Mouse (Mus musculus): ENCODE results near the gene Vti1a. TPM values are rescaled to one million over a fixed set of nuclear protein-coding genes. Genes with fewer than 3 reads are reported as not detected.

Vti1a gene
- 42.1 and 43.6 TPM in 2 replicates for polyA plus RNA-seq (2015; fragmentation: Nextera tagmentation; extraction: Ambion mirVana)

GRCm38 (mm10) chr19:55316109-55316714, at the start of gene Vti1a:
TSS of gene Vti1a (plus strand) at chr19:55316295.
- ATAC-seq: peak; percentile 94
- H3K4me2 ChIP-seq (ENCODE audit: low read length): peak within 1 kb of the TSS; percentile 86
- WGBS: under 1% methylated on average over 46 of the region's 48 CpGs

GRCm38 (mm10) chr19:55266786-55267185, 49.3 kb upstream of the Vti1a start:
- Histone ChIP-seq H3K27ac (ENCODE audit: low read length) (no peak overlapping the region), H3K27me3 (ENCODE audit: control insufficient read depth, insufficient read depth, low read depth, low read length) (no peaks in the 10 kb centered on the region), H3K36me3 (ENCODE audit: control insufficient read depth, insufficient read depth, low read length) (no peaks in the 10 kb centered on the region), H3K4me2 (ENCODE audit: low read length) (no peak overlapping the region), H3K9me3 (replicated peaks; ENCODE audit: control insufficient read depth, low read length, poor library complexity, severe bottlenecking) (no peaks in the 10 kb centered on the region), H3K4me3 (ENCODE audit: low read depth, low read length) (no peak overlapping the region), H3K9ac (ENCODE audit: low read depth, low read length) (no peak overlapping the region), H3K4me1 (ENCODE audit: control insufficient read depth, insufficient read depth, low read length) (no peaks in the 10 kb centered on the region)
- ATAC-seq: no peak
- 85% methylated on average over 3 of the region's 3 CpGs for WGBS

More at GRCm38 (mm10) chr19:55316109-55316714, at the start of gene Vti1a:
- peak within 1 kb of the TSS; percentile 80 for H3K27ac ChIP-seq (ENCODE audit: low read length)
- H3K9me3 ChIP-seq (replicated peaks; ENCODE audit: control insufficient read depth, low read length, poor library complexity, severe bottlenecking): no peaks in the 10 kb centered on the region
- peaks cover 3% of the 10 kb centered on the region; the same call in 1 of the 2 replicates for H3K36me3 ChIP-seq (ENCODE audit: control insufficient read depth, insufficient read depth, low read length)
- H3K9ac ChIP-seq (ENCODE audit: low read depth, low read length): peak within 1 kb of the TSS; percentile 86
- no peaks in the 10 kb centered on the region for H3K27me3 ChIP-seq (ENCODE audit: control insufficient read depth, insufficient read depth, low read depth, low read length)
- H3K4me3 ChIP-seq (ENCODE audit: low read depth, low read length): peak within 1 kb of the TSS; percentile 77
- H3K4me1 ChIP-seq (ENCODE audit: control insufficient read depth, insufficient read depth, low read length): peaks cover 34% of the 10 kb centered on the region

GRCm38 (mm10) chr19:55268150-55268549, 47.9 kb upstream of the Vti1a start:
- Histone ChIP-seq H3K9me3 (replicated peaks; ENCODE audit: control insufficient read depth, low read length, poor library complexity, severe bottlenecking) (no peaks in the 10 kb centered on the region), H3K27ac (ENCODE audit: low read length) (no peak overlapping the region), H3K9ac (ENCODE audit: low read depth, low read length) (no peak overlapping the region), H3K27me3 (ENCODE audit: control insufficient read depth, insufficient read depth, low read depth, low read length) (no peaks in the 10 kb centered on the region), H3K4me1 (ENCODE audit: control insufficient read depth, insufficient read depth, low read length) (no peaks in the 10 kb centered on the region), H3K4me3 (ENCODE audit: low read depth, low read length) (no peak overlapping the region), H3K4me2 (ENCODE audit: low read length) (no peak overlapping the region), H3K36me3 (ENCODE audit: control insufficient read depth, insufficient read depth, low read length) (no peaks in the 10 kb centered on the region)
- WGBS: 82% methylated on average over 3 of the region's 3 CpGs
- ATAC-seq: no peak

GRCm38 (mm10) chr19:55269051-55269450, 47.0 kb upstream of the Vti1a start:
- Histone ChIP-seq H3K27me3 (ENCODE audit: control insufficient read depth, insufficient read depth, low read depth, low read length) (no peaks in the 10 kb centered on the region), H3K4me2 (ENCODE audit: low read length) (no peak overlapping the region), H3K4me1 (ENCODE audit: control insufficient read depth, insufficient read depth, low read length) (no peaks in the 10 kb centered on the region), H3K9me3 (replicated peaks; ENCODE audit: control insufficient read depth, low read length, poor library complexity, severe bottlenecking) (no peaks in the 10 kb centered on the region), H3K9ac (ENCODE audit: low read depth, low read length) (no peak overlapping the region), H3K36me3 (ENCODE audit: control insufficient read depth, insufficient read depth, low read length) (no peaks in the 10 kb centered on the region), H3K27ac (ENCODE audit: low read length) (no peak overlapping the region), H3K4me3 (ENCODE audit: low read depth, low read length) (no peak overlapping the region)
- 89% methylated on average over 5 of the region's 5 CpGs for WGBS
- no peak for ATAC-seq

- Histone ChIP-seq H3K4me3 (ENCODE audit: low read depth, low read length) (no peak overlapping the region), H3K27ac (ENCODE audit: low read length) (no peak overlapping the region), H3K9me3 (replicated peaks; ENCODE audit: control insufficient read depth, low read length, poor library complexity, severe bottlenecking) (no peaks in the 10 kb centered on the region), H3K27me3 (ENCODE audit: control insufficient read depth, insufficient read depth, low read depth, low read length) (no peaks in the 10 kb centered on the region), H3K36me3 (ENCODE audit: control insufficient read depth, insufficient read depth, low read length) (no peaks in the 10 kb centered on the region), H3K4me1 (ENCODE audit: control insufficient read depth, insufficient read depth, low read length) (no peaks in the 10 kb centered on the region), H3K4me2 (ENCODE audit: low read length) (no peak overlapping the region), H3K9ac (ENCODE audit: low read depth, low read length) (no peak overlapping the region)
- WGBS: 21% methylated on average over 3 of the region's 3 CpGs
- no peak for ATAC-seq
These were observed 44.6 kb upstream of the Vti1a start for GRCm38 (mm10) chr19:55271448-55271847.

- Histone ChIP-seq H3K4me2 (ENCODE audit: low read length) (no peak overlapping the region), H3K27me3 (ENCODE audit: control insufficient read depth, insufficient read depth, low read depth, low read length) (no peaks in the 10 kb centered on the region), H3K9me3 (replicated peaks; ENCODE audit: control insufficient read depth, low read length, poor library complexity, severe bottlenecking) (no peaks in the 10 kb centered on the region), H3K9ac (ENCODE audit: low read depth, low read length) (no peak overlapping the region), H3K4me3 (ENCODE audit: low read depth, low read length) (no peak overlapping the region), H3K27ac (ENCODE audit: low read length) (no peak overlapping the region), H3K36me3 (ENCODE audit: control insufficient read depth, insufficient read depth, low read length) (no peaks in the 10 kb centered on the region), H3K4me1 (ENCODE audit: control insufficient read depth, insufficient read depth, low read length) (no peaks in the 10 kb centered on the region)
- WGBS: 79% methylated on average over 6 of the region's 6 CpGs
- no peak for ATAC-seq
These were observed 42.8 kb upstream of the Vti1a start for GRCm38 (mm10) chr19:55273340-55273739.

GRCm38 (mm10) chr19:55276100-55276499, 40.0 kb upstream of the Vti1a start:
- Histone ChIP-seq H3K4me1 (ENCODE audit: control insufficient read depth, insufficient read depth, low read length) (no peaks in the 10 kb centered on the region), H3K4me3 (ENCODE audit: low read depth, low read length) (no peak overlapping the region), H3K36me3 (ENCODE audit: control insufficient read depth, insufficient read depth, low read length) (no peaks in the 10 kb centered on the region), H3K4me2 (ENCODE audit: low read length) (no peak overlapping the region), H3K27me3 (ENCODE audit: control insufficient read depth, insufficient read depth, low read depth, low read length) (no peaks in the 10 kb centered on the region), H3K27ac (ENCODE audit: low read length) (no peak overlapping the region), H3K9ac (ENCODE audit: low read depth, low read length) (no peak overlapping the region), H3K9me3 (replicated peaks; ENCODE audit: control insufficient read depth, low read length, poor library complexity, severe bottlenecking) (no peaks in the 10 kb centered on the region)
- 89% methylated on average over 4 of the region's 4 CpGs for WGBS
- ATAC-seq: no peak

GRCm38 (mm10) chr19:55276770-55277169, 39.3 kb upstream of the Vti1a start:
- H3K9me3 ChIP-seq (replicated peaks; ENCODE audit: control insufficient read depth, low read length, poor library complexity, severe bottlenecking): no peaks in the 10 kb centered on the region

GRCm38 (mm10) chr19:55284093-55284492, 32.0 kb upstream of the Vti1a start:
- 94% methylated on average over 4 of the region's 4 CpGs for WGBS
- Histone ChIP-seq H3K4me1 (ENCODE audit: control insufficient read depth, insufficient read depth, low read length) (no peaks in the 10 kb centered on the region), H3K4me3 (ENCODE audit: low read depth, low read length) (no peak overlapping the region), H3K27me3 (ENCODE audit: control insufficient read depth, insufficient read depth, low read depth, low read length) (no peaks in the 10 kb centered on the region), H3K4me2 (ENCODE audit: low read length) (no peak overlapping the region), H3K9ac (ENCODE audit: low read depth, low read length) (no peak overlapping the region), H3K27ac (ENCODE audit: low read length) (no peak overlapping the region), H3K9me3 (replicated peaks; ENCODE audit: control insufficient read depth, low read length, poor library complexity, severe bottlenecking) (no peaks in the 10 kb centered on the region), H3K36me3 (ENCODE audit: control insufficient read depth, insufficient read depth, low read length) (peaks cover 5% of the 10 kb centered on the region; the same call in 1 of the 2 replicates)
- no peak for ATAC-seq

More at GRCm38 (mm10) chr19:55276770-55277169, 39.3 kb upstream of the Vti1a start:
- 89% methylated on average over 3 of the region's 3 CpGs for WGBS
- Histone ChIP-seq H3K4me1 (ENCODE audit: control insufficient read depth, insufficient read depth, low read length) (no peaks in the 10 kb centered on the region), H3K4me3 (ENCODE audit: low read depth, low read length) (no peak overlapping the region), H3K9ac (ENCODE audit: low read depth, low read length) (no peak overlapping the region), H3K27ac (ENCODE audit: low read length) (no peak overlapping the region), H3K27me3 (ENCODE audit: control insufficient read depth, insufficient read depth, low read depth, low read length) (no peaks in the 10 kb centered on the region), H3K36me3 (ENCODE audit: control insufficient read depth, insufficient read depth, low read length) (no peaks in the 10 kb centered on the region), H3K4me2 (ENCODE audit: low read length) (no peak overlapping the region)
- ATAC-seq: no peak

Measured in midbrain, embryonic 16.5 days (tissue).